Mouse (Mus musculus) liver, postnatal 0 days (tissue): ENCODE results near the gene Ssr2. TPM values are rescaled to one million over a fixed set of nuclear protein-coding genes. Genes with fewer than 3 reads are reported as not detected.
"Not testable (repeated sequence)": the region's sequence is repeated elsewhere in the genome, so short reads cannot be mapped to it uniquely, and the experiment has no call there.

Experiments
- ATAC-seq: fragments of 200-750 bp; cut with Nextera tagmentation; 2 replicates; pipeline ENCODE4 v1.8.0; 2017; ENCODE audit warnings: mild to moderate bottlenecking, moderate library complexity
- DNase-seq: peaks from one replicate; pipeline ENCODE4 v3.0.0-alpha.2; 2016
- H3K27ac ChIP-seq: fragments of 300-500 bp; sonication (generic); 2 replicates; pipeline ENCODE4 v1.5.1; 2014; ENCODE audit warnings: antibody characterized with exemption, moderate library complexity, mild to moderate bottlenecking, low read depth
- H3K27me3 ChIP-seq: fragments of 300-500 bp; sonication (generic); 2 replicates; pipeline ENCODE4 v1.6.1; 2014; ENCODE audit warnings: low read length, control low read depth, mixed read lengths; ENCODE audit not compliant: insufficient read depth
- H3K36me3 ChIP-seq: fragments of 300-500 bp; sonication (generic); replicated peaks from 2 replicates; pipeline ENCODE4 v1.6.1; 2014; ENCODE audit warnings: mild to moderate bottlenecking, control low read depth, low read length, moderate library complexity, mixed read lengths; ENCODE audit not compliant: insufficient read depth
- H3K4me1 ChIP-seq: fragments of 300-500 bp; sonication (generic); 2 replicates; pipeline ENCODE4 v1.6.1; 2014; ENCODE audit warnings: antibody characterized with exemption, mild to moderate bottlenecking, control low read depth; ENCODE audit not compliant: insufficient read depth
- H3K4me2 ChIP-seq: fragments of 300-500 bp; sonication (generic); 2 replicates; pipeline ENCODE4 v1.6.1; 2014; ENCODE audit warnings: low read depth, mild to moderate bottlenecking, low read length, moderate library complexity, mixed read lengths
- H3K4me3 ChIP-seq: fragments of 300-500 bp; sonication (generic); 2 replicates; pipeline ENCODE4 v1.5.1; 2014; ENCODE audit warnings: low read depth, low read length
- H3K9ac ChIP-seq: fragments of 300-500 bp; sonication (generic); replicated peaks from 2 replicates; pipeline ENCODE4 v1.6.1; 2014; ENCODE audit warnings: mild to moderate bottlenecking, moderate library complexity
- H3K9me3 ChIP-seq: fragments of 300-500 bp; sonication (generic); 2 replicates; pipeline ENCODE4 v1.6.1; 2016; ENCODE audit warnings: mild to moderate bottlenecking, control low read depth, low read length, mixed read lengths
- CTCF ChIP-seq: sonication (generic); IDR thresholded peaks from 2 replicates; pipeline ENCODE4 v1.5.1; 2016; ENCODE audit warnings: antibody characterized with exemption, low read depth
- EP300 ChIP-seq: IDR thresholded peaks from 2 replicates; pipeline ENCODE4 v1.6.1; 2016; ENCODE audit warnings: antibody characterized with exemption, low read depth, mild to moderate bottlenecking
- WGBS: fragments of 180-500 bp; shearing (Covaris S2); extraction: QIAGEN DNeasy Blood & Tissue Kit; methylation state at CpG from one replicate; pipeline ENCODE4 v1.1.7; 2014; ENCODE audit not compliant: insufficient replicate concordance; 5-methylcytosine and 5-hydroxymethylcytosine counted together
- polyA plus RNA-seq: library from polyadenylated mRNA; unstranded; fragments of >200 nt; fragmentation: Nextera tagmentation; extraction: Ambion mirVana; gene quantifications from 2 replicates; pipeline ENCODE4 v1.2.1, GENCODE M21; 2015

The Ssr2 gene
- polyA plus RNA-seq, 1 experiment from 2014 or later: 155 TPM

GRCm38 (mm10) chr3:88573810-88574209, 1.9 kb upstream of the Ssr2 start:
- Histone ChIP-seq H3K4me1 (peaks cover 9% of the 10 kb centered on the region), H3K36me3 (peaks cover 5% of the 10 kb centered on the region; the same call in 1 of the 2 replicates), H3K27ac (no peak overlapping the region), H3K9ac (no peak overlapping the region), H3K4me3 (no peak overlapping the region), H3K4me2 (no peak overlapping the region), H3K9me3 (no peaks in the 10 kb centered on the region), H3K27me3 (no peaks in the 10 kb centered on the region)
- WGBS: 66% methylated on average over 2 of the region's 2 CpGs
- ATAC-seq (no peak), DNase-seq (no peak)
- TF ChIP-seq EP300 (no peak), CTCF (no peak)

GRCm38 (mm10) chr3:88577846-88578245, 2.2 kb downstream of the Ssr2 start:
- Histone ChIP-seq H3K4me1 (peaks cover 12% of the 10 kb centered on the region; the same call in 1 of the 2 replicates), H3K36me3 (peaks cover 11% of the 10 kb centered on the region)
- H3K27ac ChIP-seq, H3K9ac ChIP-seq, H3K4me3 ChIP-seq, DNase-seq, ATAC-seq, H3K4me2 ChIP-seq, H3K27me3 ChIP-seq, H3K9me3 ChIP-seq: not testable (repeated sequence)
- 76% methylated on average over 5 of the region's 5 CpGs for WGBS

GRCm38 (mm10) chr3:88578498-88579424, 3.1 kb downstream of the Ssr2 start:
- DNase-seq (no peak), ATAC-seq (no peak)
- Histone ChIP-seq H3K27me3 (no peaks in the 10 kb centered on the region), H3K9ac (no peak overlapping the region; the same call in 1 of the 2 replicates), H3K9me3 (no peaks in the 10 kb centered on the region), H3K4me1 (peaks cover 12% of the 10 kb centered on the region; the same call in 1 of the 2 replicates), H3K27ac (no peak overlapping the region), H3K36me3 (peaks cover 14% of the 10 kb centered on the region), H3K4me2 (peak overlapping the region; percentile 78), H3K4me3 (peak overlapping the region; percentile 86)
- TF ChIP-seq CTCF: no peak
- 40% methylated on average over 8 of the region's 8 CpGs for WGBS

- TF ChIP-seq CTCF (no peak), EP300 (no peak)
- peak overlapping the region; percentile 78 for H3K4me2 ChIP-seq
- H3K27ac ChIP-seq: peak overlapping the region; percentile 87
- peaks cover 14% of the 10 kb centered on the region for H3K36me3 ChIP-seq
- no peaks in the 10 kb centered on the region for H3K9me3 ChIP-seq
- DNase-seq (peak; percentile 84), ATAC-seq (peak; percentile 92)
- H3K4me1 ChIP-seq: peaks cover 12% of the 10 kb centered on the region; the same call in 1 of the 2 replicates
- H3K9ac ChIP-seq: peak overlapping the region; percentile 93
- under 1% methylated on average over 34 of the region's 34 CpGs for WGBS
- H3K4me3 ChIP-seq: peak overlapping the region; percentile 86
- no peaks in the 10 kb centered on the region for H3K27me3 ChIP-seq
Observed at GRCm38 (mm10) chr3:88579454-88580117, 3.9 kb downstream of the Ssr2 start.

GRCm38 (mm10) chr3:88585769-88586168, 10.1 kb downstream of the Ssr2 start:
- no peaks in the 10 kb centered on the region for H3K27me3 ChIP-seq
- no peak overlapping the region for H3K27ac ChIP-seq
- H3K4me1 ChIP-seq: peaks cover 5% of the 10 kb centered on the region
- WGBS: 87% methylated on average over 6 of the region's 6 CpGs
- DNase-seq (no peak), ATAC-seq (no peak)
- no peak overlapping the region for H3K4me2 ChIP-seq
- no peak overlapping the region for H3K4me3 ChIP-seq
- peaks cover 39% of the 10 kb centered on the region for H3K36me3 ChIP-seq
- no peaks in the 10 kb centered on the region for H3K9me3 ChIP-seq
- TF ChIP-seq CTCF (no peak), EP300 (no peak)
- H3K9ac ChIP-seq: no peak overlapping the region

- 85% methylated on average over 5 of the region's 5 CpGs for WGBS
- Histone ChIP-seq H3K4me2 (no peak overlapping the region), H3K27ac (no peak overlapping the region), H3K36me3 (peaks cover 36% of the 10 kb centered on the region), H3K9ac (no peak overlapping the region), H3K4me3 (no peak overlapping the region), H3K4me1 (peaks cover 8% of the 10 kb centered on the region), H3K9me3 (no peaks in the 10 kb centered on the region), H3K27me3 (no peaks in the 10 kb centered on the region)
- TF ChIP-seq CTCF (no peak), EP300 (no peak)
- DNase-seq (no peak), ATAC-seq (no peak)
Observed at GRCm38 (mm10) chr3:88586640-88587039, 11.0 kb downstream of the Ssr2 start.
